Mouse (Mus musculus) C2C12 (cell line): ENCODE data around the gene Rpsa. TPM values are rescaled to one million over a fixed set of nuclear protein-coding genes. Genes with fewer than 3 reads are reported as not detected.

Experiments used
- H3K27me3 ChIP-seq: one replicate; pipeline ENCODE4 v1.6.1; 2011; ENCODE audit not compliant: control insufficient read depth, insufficient read depth, insufficient read length
- H3K36me3 ChIP-seq: one replicate; pipeline ENCODE4 v1.6.1; 2011; ENCODE audit not compliant: control insufficient read depth, insufficient read depth
- H3K4me3 ChIP-seq: one replicate; pipeline ENCODE4 v1.5.1; 2011; ENCODE audit warnings: mild to moderate bottlenecking, control low read depth; ENCODE audit not compliant: poor library complexity, insufficient read depth, severe bottlenecking
- H3K79me2 ChIP-seq: one replicate; pipeline ENCODE4 v1.6.1; 2011; ENCODE audit not compliant: control insufficient read depth, insufficient read depth
- H3K79me3 ChIP-seq: one replicate; pipeline ENCODE4 v1.6.1; 2011; ENCODE audit warnings: low read depth, control low read depth
- H3ac ChIP-seq: one replicate; pipeline ENCODE3; 2011; ENCODE audit warnings: low read depth; ENCODE audit not compliant: control insufficient read depth, insufficient read length
- CEBPB ChIP-seq: IDR thresholded peaks from one replicate; pipeline ENCODE4 v1.6.1; 2011; ENCODE audit warnings: low read depth, mild to moderate bottlenecking, control low read depth, moderate library complexity
- CTCF ChIP-seq: IDR thresholded peaks from one replicate; pipeline ENCODE4 v1.5.1; 2011; ENCODE audit not compliant: control insufficient read depth, insufficient read depth, insufficient read length
- FOSL1 ChIP-seq: IDR thresholded peaks from one replicate; pipeline ENCODE4 v1.8.0; 2011; ENCODE audit warnings: mild to moderate bottlenecking, low read length; ENCODE audit not compliant: poor library complexity, insufficient read depth, severe bottlenecking
- MAX ChIP-seq: IDR thresholded peaks from one replicate; pipeline ENCODE4 v1.6.1; 2011; ENCODE audit warnings: mild to moderate bottlenecking, control low read depth
- MYOD1 ChIP-seq: IDR thresholded peaks from one replicate; pipeline ENCODE4 v1.6.1; 2011; ENCODE audit warnings: low read depth; ENCODE audit not compliant: control insufficient read depth, insufficient read length
- MYOG ChIP-seq: IDR thresholded peaks from one replicate; pipeline ENCODE4 v1.6.1; 2011; ENCODE audit not compliant: control insufficient read depth, insufficient read length; ENCODE audit errors: extremely low read depth
- USF1 ChIP-seq: IDR thresholded peaks from one replicate; pipeline ENCODE4 v1.6.1; 2011; ENCODE audit warnings: low read depth, mild to moderate bottlenecking, control low read depth, moderate library complexity
- long read RNA-seq, 2 experiments: library from polyadenylated mRNA; unstranded; transcript quantifications; one replicate each; pipeline ENCODE4 v2.0.0; 2019 to 2020
- polyA plus RNA-seq: library from polyadenylated mRNA; unstranded; fragments of >200 nt; fragmentation: generic; extraction: Trizol; gene quantifications from one replicate; pipeline ENCODE4 v1.2.1, GENCODE M21; 2012; ENCODE audit warnings: missing spikeins

The Rpsa gene
- 3,947 TPM for polyA plus RNA-seq
- long read RNA-seq, experiment 1, transcript Rpsa-204 (6 exons, 1,599 nt), result minor isoform, 114 of 1,599 reads
- long read RNA-seq, experiment 1, transcript Rpsa-201 (7 exons, 1,938 nt), result major isoform, 837 of 1,599 reads
- long read RNA-seq, experiment 1, partial matches to known transcripts, result 624 of 1,599 reads
- long read RNA-seq, experiment 1, other reads (novel, unspliced or antisense), result 24 of 1,599 reads
- long read RNA-seq, experiment 2, transcript Rpsa-204 (6 exons, 1,599 nt), result minor isoform, 44 of 1,811 reads
- long read RNA-seq, experiment 2, transcript Rpsa-201 (7 exons, 1,938 nt), result major isoform, 1,714 of 1,811 reads
- long read RNA-seq, experiment 2, partial matches to known transcripts, result 12 of 1,811 reads
- long read RNA-seq, experiment 2, other reads (novel, unspliced or antisense), result 39 of 1,811 reads

DNA sequence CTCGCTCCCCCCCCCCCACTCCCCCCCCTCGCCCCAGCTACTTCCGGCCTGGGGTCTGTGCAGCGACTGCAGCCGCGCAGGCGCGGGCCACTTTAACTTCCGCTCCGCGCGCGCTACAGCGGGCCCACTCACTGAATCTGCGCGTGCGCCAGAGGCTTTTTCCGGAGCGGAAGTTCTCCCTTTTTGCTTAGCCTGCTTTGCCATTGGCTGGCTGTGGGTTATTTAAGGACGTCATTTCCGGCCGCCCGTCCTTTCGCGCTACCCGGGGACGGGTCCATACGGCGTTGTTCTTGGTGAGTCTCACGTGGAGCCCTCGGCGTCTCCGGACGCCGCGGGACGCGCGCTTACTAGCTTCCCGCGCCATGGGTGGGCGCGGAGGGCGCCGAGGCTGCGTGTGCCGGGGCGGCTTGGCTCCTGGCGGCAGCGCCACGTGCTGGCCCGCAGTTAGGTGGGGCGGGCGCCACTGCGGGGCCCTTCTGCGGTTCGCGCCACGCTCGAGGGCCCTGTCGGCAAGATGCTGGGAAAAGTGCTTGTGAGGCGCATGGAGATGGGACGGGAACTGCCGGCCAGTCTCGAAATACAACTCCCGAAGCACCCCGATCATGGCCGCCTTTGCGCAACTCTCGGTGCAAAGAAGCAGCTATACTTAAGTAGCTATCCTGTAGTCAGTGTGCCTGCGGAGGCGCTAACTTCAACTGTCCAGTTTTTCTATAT, at the start of gene Rpsa:
Gene Rpsa, plus strand, starts transcription at position 152 of the 714 bp plus-strand sequence.
- TF ChIP-seq MAX, result peak; percentile 88
- TF ChIP-seq CEBPB, result no peak
- peak within 1 kb of the TSS; percentile 100 for H3ac ChIP-seq
- peaks cover 55% of the 10 kb centered on the region for H3K36me3 ChIP-seq
- H3K79me2 ChIP-seq, result peaks cover 34% of the 10 kb centered on the region
- H3K4me3 ChIP-seq, result peak within 1 kb of the TSS; percentile 91
- H3K79me3 ChIP-seq, result peaks cover 27% of the 10 kb centered on the region
- no peaks in the 10 kb centered on the region for H3K27me3 ChIP-seq

DNA sequence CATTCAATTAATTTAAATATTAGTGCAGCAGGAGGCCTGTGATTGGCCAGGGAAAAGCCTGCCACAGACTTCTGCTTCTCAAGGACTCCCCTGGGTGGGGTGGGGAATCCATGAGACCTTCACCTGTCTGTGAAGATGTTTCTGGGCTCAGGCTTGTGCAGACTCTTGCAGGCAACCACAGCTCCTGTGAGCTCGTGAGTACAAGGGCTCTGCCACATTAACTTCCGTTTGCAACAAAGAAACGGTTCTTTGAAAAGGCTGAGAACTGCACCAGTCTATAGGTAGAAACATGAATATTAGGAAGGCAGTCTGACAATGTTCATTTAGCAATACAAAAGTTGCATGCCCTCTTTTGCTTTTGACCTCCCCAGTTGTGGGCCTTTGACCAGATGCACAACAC, 49.2 kb upstream of the Rpsa start:
- no peak for TF ChIP-seq CTCF
- TF ChIP-seq FOSL1, result no peak
- no peak for TF ChIP-seq MAX
- no peak for TF ChIP-seq MYOG
- no peak for TF ChIP-seq USF1
- TF ChIP-seq CEBPB, result no peak
- TF ChIP-seq MYOD1, result no peak
- Histone ChIP-seq H3K79me3 (no peaks in the 10 kb centered on the region), H3K4me3 (no peak overlapping the region), H3K27me3 (peaks cover 10% of the 10 kb centered on the region), H3ac (no peak overlapping the region), H3K36me3 (no peaks in the 10 kb centered on the region), H3K79me2 (no peaks in the 10 kb centered on the region)

DNA sequence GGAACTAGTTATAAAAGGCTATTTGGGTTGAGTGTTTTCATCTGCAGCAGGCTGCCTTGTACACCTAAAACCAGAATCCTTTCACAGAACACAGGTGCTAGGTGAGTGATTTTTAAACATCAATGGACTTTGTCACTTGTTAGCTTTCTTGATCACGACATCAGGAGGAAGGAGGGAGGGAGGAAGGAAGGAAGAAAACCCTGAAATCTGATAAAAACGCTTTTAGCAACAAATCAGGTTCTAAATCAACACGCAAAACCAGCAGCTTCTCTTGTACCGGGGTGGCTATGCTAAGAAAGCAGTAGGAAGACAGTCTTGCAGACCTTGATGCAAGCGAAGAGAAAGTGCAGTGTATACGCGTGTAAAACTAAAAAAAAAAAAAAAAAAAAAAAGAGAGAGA, 47.6 kb upstream of the Rpsa start:
- no peaks in the 10 kb centered on the region for H3K79me2 ChIP-seq
- H3ac ChIP-seq, result no peak overlapping the region
- TF ChIP-seq CEBPB, result no peak
- no peak for TF ChIP-seq MYOG
- TF ChIP-seq CTCF, result no peak
- TF ChIP-seq FOSL1, result no peak
- no peak for TF ChIP-seq USF1
- TF ChIP-seq MAX, result no peak
- no peak for TF ChIP-seq MYOD1
- no peak overlapping the region for H3K4me3 ChIP-seq
- H3K36me3 ChIP-seq, result no peaks in the 10 kb centered on the region
- peaks cover 13% of the 10 kb centered on the region for H3K27me3 ChIP-seq
- no peaks in the 10 kb centered on the region for H3K79me3 ChIP-seq

DNA sequence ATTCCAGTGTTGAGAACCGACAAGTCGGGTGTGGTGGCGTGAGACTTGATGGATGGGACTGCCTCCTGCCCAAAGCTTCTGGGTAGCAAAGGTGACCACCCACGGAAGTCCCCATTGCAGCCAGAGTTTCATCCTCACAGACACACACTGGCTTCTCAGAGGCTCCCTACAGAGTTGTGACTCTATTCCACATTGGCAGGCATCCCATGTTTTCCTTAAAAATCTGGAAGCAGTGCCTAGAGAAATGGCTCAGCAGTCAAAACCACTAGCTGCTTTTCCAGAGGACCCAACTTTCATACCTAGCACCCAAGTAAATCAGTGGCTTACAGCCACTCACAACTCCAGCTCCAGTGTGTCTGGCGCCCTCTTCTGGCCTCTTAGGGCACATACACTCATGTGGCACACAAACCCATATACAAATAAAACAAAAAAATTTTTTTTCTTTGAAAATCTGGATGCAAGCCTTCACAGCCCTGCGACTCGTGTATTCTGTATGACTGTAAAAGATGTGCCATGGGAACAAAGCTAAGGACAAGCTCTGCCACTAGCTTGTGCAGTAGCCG, 46.9 kb upstream of the Rpsa start:
- Histone ChIP-seq H3K27me3 (peaks cover 10% of the 10 kb centered on the region), H3K79me3 (no peaks in the 10 kb centered on the region), H3K4me3 (no peak overlapping the region), H3K36me3 (no peaks in the 10 kb centered on the region), H3K79me2 (no peaks in the 10 kb centered on the region), H3ac (no peak overlapping the region)
- no peak for TF ChIP-seq MYOG
- no peak for TF ChIP-seq MAX
- TF ChIP-seq USF1, result no peak
- TF ChIP-seq MYOD1, result no peak
- TF ChIP-seq FOSL1, result no peak
- TF ChIP-seq CEBPB, result no peak
- no peak for TF ChIP-seq CTCF

DNA sequence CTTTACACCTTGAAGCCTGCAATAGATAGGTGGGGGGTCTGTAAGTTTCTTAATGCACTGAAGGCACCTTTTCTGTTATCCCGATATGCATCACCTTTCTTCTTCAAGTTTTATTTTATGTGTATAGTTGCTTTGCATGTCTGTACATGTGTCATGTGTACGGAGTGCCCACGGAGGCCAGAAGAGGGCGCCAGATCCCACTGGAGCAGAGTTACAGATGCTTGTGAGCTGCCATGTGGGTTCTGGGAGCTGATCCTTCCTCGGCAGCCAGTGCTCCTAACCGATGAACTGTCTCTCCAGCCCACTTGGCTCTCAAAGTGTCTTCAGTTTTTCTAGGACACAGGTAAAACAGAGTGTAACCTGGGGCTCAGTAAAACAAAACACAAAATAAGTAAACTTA, 46.2 kb upstream of the Rpsa start:
- Histone ChIP-seq H3K79me2 (no peaks in the 10 kb centered on the region), H3K79me3 (no peaks in the 10 kb centered on the region), H3ac (no peak overlapping the region), H3K36me3 (no peaks in the 10 kb centered on the region), H3K4me3 (no peak overlapping the region), H3K27me3 (peaks cover 10% of the 10 kb centered on the region)
- no peak for TF ChIP-seq CEBPB
- no peak for TF ChIP-seq MYOG
- TF ChIP-seq FOSL1, result no peak
- no peak for TF ChIP-seq MAX
- TF ChIP-seq USF1, result no peak
- no peak for TF ChIP-seq MYOD1
- no peak for TF ChIP-seq CTCF
